Mouse (Mus musculus) embryo, embryonic 9.5 days (tissue): ENCODE results near the gene Npb.
"Not testable (repeated sequence)": the region's sequence is repeated elsewhere in the genome, so short reads cannot be mapped to it uniquely, and the experiment has no call there.

Experiments
- DNase-seq: peaks from one replicate; pipeline ENCODE4 v3.0.0-alpha.2; 2017; ENCODE audit errors: extremely low spot score

The Npb gene

GRCm38 (mm10) chr11:120608241-120609034, at the start of gene Npb:
Gene Npb (plus strand): TSS chr11:120608477.
- DNase-seq: no peak

DNA sequence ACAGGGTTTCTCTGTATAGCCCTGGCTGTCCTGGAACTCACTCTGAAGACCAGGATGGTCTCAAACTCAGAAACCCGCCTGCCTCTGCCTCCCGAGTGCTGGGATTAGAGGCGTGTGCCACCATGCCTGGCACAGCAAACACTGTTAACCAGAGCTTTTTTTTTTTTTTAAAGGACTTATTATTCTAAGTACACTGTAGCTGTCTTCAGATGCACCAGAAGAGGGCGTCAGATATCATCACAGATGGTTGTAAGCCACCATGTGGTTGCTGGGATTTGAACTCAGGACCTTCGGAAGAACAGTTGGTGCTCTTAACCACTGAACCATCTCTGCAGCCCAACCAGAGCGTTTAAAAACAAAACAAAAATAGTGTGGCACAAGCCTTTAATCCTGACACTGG, 49.4 kb upstream of the Npb start:
- DNase-seq: not testable (repeated sequence)

DNA sequence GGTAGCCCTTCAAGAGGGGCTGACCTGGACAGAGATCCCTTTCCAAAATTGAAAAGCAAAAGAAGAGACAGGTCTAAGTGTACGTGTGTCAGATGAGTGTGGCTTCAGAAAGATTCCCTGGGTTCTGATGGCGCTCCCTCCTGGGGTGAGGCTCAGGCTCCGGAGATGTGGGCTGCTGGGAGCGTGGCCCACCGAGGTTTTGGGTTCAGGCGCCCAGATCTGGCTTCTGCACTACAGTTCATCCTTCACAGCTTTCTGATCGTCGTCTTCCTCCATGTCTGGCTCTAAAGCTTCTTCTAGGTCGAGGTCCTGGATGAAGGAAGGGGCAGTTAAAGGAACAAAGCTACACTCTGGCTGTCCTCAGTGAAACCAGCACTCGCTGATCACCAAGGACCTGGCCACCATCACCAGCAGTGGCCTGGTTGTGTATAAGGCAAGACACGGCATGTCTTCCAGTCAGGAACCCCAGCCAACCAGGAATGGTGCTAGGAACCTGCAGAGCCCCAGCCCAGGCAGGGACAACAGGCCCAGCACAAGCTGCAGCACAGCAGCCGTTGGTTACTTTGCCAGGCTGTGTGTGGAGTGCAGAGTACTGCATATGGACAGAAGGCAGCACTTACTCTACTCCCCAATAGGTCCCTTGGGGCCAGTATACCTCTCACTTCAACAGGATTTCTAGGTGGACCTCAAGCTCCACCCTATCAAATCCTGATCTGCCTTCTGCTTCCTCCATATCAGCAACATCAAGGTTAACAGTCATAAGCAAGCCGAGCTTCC, 47.1 kb upstream of the Npb start:
- DNase-seq: no peak

DNA sequence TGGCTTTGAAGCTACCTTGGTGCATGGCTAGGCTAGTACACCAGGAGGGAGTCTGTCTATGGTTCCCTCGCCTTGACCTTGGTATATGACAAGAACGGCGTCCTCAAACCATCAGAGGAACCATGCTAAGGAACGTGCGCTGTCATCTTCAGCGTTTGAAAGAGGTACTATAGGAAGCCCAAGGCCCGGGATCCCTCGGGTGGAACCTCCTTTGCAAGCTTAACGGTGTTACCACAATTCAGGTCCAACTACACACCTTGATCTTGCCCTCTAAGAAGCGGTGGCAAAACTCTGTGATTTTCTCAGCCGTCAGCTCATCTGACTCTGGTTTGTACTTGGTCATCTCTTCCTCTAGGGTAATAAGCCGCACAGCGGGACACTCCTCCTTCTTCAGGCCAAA, 45.3 kb upstream of the Npb start:
- no peak for DNase-seq

DNA sequence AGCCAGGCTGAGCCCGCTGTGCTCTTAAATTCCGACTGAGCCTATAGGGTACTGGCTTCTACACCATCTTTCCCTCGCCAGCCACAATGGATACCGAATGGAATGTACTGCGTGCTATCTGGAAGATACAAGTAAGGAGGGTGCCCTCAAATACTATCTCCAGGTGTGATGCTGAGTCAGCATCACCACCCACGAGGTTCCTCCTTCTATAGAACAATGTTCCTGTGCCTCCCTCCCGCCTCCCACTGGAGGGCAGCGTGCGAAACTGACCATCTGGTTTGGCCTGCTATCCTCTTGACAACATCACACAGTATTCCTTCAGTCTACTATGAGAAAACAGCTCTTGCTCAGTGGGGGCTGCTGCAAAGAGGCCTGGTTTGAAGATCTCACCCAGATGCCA, 43.2 kb upstream of the Npb start:
- no peak for DNase-seq

GRCm38 (mm10) chr11:120568324-120568723, 40.0 kb upstream of the Npb start:
- DNase-seq: no peak

DNA sequence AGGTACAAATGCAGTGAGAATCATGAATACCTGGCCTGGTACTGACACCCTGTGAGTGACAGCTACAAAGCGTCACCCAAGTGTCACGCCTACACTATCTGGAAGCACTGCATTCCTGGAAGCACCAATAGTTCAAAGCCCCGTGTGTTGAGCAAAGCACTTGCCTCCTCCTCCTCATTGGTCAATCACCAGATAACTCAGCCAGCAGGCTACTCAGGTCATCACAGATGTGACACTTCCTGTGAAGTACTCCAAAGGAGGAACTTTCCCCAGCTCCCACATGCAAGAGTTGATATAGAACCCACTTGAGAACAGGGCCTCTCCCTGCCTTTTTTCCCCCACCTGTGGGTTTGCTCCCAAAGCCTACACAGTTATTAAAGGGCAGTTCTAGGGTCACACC, 37.2 kb upstream of the Npb start:
- DNase-seq: no peak

GRCm38 (mm10) chr11:120571754-120572416, 36.4 kb upstream of the Npb start:
- DNase-seq: no peak

DNA sequence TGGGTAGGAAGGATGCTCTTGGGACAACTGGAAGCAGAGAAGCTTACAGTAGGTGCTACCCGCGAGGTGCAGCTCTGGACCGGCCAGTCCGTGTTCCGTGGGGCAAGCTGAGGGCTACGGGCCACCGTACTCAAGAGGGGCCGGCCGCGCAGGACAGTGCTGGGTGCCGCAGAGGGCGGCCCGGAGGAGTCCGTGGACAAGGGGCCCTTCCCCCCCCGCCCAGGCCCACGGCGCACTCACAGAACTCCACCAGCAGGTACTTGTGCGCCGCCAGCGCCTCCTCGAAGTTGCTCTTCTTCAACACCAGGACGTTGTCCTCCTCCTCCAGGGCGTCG, 35.9 kb upstream of the Npb start:
- DNase-seq: no peak

- DNase-seq: peak; percentile 99
These were observed 35.3 kb upstream of the Npb start, which contains the start of gene P4hb for GRCm38 (mm10) chr11:120572752-120573584. Gene P4hb (minus strand): TSS chr11:120573253.

- DNase-seq: peak; percentile 32
These were observed 34.5 kb upstream of the Npb start for GRCm38 (mm10) chr11:120573585-120574277.

DNA sequence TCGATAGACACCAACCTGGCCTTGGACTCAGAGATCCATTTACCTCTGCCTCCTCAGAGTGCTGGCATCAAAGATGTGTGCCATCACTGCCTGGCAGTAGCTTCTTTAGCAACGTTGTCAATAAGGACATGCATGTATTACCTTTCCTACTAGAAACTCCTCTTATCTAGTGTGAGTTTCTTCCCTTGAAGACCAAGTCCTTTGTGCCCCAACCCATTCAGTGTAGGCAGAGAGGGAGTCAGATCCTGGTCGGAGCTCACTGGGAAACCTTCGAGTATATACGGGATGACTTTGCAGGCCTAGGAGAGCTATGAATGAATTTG, 34.0 kb upstream of the Npb start:
- no peak for DNase-seq

DNA sequence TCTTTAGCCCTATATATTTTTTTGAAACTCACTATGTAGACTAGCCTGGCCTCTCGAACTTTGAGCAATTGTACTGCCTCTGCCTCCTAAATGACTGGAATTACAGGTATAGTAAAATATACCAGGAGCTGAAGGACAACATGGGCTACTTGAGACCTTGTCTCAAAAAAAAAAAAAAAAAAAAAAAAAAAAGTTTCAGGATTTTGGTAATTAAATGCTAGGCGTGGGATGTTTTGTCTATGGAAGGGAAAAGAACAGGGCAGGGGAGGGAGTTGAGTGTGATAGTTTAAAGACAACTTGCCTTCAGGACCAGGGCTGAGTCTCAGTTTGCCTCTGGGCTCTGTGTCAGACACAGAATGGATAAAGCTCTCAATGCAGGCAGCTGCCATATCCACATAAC, 33.2 kb upstream of the Npb start:
- DNase-seq: no peak

DNA sequence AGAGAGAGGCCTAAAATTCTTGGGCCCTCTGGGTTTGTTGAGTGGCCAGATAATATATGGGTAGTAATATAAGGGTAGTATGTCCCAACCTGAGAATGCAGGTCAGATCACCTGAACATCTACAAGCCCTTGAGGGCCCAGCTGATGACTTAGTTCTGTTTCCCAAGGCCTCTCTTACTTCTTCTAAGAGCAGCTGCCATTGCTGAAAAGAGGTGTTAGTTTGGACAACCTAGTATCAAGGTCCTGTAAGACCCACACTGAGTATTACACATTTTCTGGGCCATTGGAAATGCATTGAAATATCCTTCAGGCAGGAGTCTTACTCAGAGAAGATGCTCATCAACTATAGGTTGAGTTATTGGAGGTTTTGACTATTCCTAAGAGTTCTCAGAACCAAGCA, 32.3 kb upstream of the Npb start:
- no peak for DNase-seq

DNA sequence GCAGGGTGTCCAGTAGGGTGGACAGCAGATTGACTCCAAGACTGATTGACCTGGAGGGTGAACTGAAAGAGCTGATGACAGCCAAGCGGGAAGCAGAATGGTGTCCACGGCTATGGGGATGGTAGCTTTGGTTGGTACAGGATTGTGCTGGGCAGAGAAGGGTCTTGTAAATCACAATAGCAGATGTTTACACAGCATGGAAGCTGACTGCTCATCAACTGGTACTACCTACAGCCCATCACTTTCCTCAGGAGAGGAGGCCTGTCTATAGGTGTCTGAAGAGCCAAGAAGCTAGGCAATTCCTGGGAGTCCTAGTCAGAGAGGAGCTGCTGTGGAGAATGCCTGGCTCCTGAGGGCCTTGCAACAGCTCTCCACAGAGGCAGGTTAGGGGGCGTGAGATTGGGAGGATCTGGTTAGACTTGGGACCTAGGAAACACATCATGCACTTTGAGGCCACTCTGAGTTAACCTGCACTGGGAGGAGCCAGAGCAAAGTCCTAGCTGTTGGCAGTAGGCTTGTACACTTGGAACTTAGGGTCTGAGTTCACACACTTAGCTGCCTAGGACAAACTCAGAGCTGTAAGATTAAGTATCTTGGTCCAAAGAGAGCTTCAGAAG, 31.8 kb upstream of the Npb start:
- no peak for DNase-seq

GRCm38 (mm10) chr11:120577211-120578023, 30.9 kb upstream of the Npb start:
- no peak for DNase-seq

- no peak for DNase-seq
These were observed 30.1 kb upstream of the Npb start for GRCm38 (mm10) chr11:120578024-120578693.

DNA sequence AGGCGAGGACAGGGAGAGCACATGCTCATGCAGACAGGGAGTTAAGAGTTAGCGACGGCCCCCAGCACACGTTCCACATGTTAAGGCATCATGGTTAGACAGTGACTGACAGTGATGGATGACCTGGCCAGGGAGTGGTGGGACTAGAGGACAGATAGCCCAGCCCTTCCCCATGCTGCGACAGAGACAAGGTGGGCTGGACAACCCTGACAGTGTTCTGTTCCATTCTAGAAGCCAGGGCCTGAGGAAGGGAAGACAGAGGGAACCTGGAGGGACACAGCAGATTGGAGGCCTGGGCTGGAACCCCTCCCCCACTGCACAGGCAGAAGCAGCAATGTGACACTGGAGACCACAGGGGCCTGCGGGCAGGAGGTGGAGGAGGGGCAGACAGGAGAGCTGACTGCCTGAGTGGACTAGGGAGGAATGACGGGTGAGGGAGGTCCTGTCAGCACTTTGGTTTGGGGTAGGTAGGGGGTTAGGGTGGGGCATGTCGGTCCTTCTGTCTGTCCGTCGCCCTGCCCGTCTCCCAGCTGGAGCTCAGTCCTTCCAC, 29.5 kb upstream of the Npb start:
- no peak for DNase-seq
